Mouse (Mus musculus) heart, adult 18-20 months (tissue): ENCODE measurements around the gene Trim30a. TPM values are rescaled to one million over a fixed set of nuclear protein-coding genes. Genes with fewer than 3 reads are reported as not detected.
"Not testable (repeated sequence)": the region's sequence is repeated elsewhere in the genome, so short reads cannot be mapped to it uniquely, and the experiment has no call there.

Source experiments
- DNase-seq, 2 experiments: peaks; one replicate each; pipeline ENCODE4 v3.0.0; 2021 to 2022; ENCODE audit warnings: mixed read lengths in 1 of 2
- long read RNA-seq, 2 experiments: library from polyadenylated mRNA; stranded (forward); transcript quantifications; one replicate each; pipeline ENCODE4 v2.0.0; 2021
- total RNA-seq, 2 experiments: library from RNA; stranded (reverse); gene quantifications; 2 replicates each; pipeline ENCODE4 v1.2.3; 2021

Gene Trim30a
- total RNA-seq = 1 to 10 TPM; 4.3 to 4.9 TPM
- long read RNA-seq, experiment 1, partial matches to known transcripts = 0 of 1 reads
- long read RNA-seq, experiment 1, other reads (novel, unspliced or antisense) = 1 of 1 reads
- long read RNA-seq, experiment 2 = 0 reads

- DNase-seq = peak; percentile 47 to 68
These were observed at the start of gene Trim30a for GRCm38 (mm10) chr7:104465065-104465744. Gene Trim30a, minus strand, starts transcription at chr7:104465193.

DNA sequence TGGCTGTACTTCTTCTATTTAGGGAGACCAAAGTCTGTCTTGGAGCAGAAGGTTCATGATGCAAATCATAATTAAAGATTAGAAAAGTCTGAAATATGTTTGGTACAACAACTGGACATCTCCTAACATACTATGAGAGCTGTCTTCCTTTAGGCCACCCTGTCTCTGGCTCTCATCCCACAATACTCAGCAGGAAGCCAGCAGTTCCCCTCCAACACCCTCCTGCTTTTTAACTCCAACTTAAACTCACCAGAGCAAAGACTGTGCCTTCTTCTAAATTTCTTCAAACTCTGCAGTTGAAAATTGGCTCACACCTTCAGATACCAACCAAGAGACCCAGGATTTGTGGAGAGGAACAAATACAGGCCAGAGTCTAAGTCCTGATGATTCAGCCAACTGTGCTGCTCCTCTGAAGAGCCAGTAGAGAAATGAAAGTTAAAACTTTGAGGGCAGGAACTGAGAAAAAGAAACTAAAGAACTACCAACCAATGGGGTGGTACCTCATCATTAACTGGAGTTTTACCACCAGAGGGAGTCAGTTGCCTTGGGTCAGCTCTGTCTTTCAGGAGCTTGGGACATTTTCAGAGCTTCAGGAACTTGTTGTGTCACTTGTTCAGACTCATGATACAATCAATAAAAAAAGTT lies 42.5 kb upstream of the Trim30a start, which contains the start of gene Trim30d:
Trim30d (minus strand) TSS at position 429 of the 645 bp plus-strand sequence.
- peak; percentile 15 to 23 for DNase-seq

GRCm38 (mm10) chr7:104501589-104502371 lies 36.8 kb upstream of the Trim30a start:
- DNase-seq = peak; percentile 8 to 9

DNA sequence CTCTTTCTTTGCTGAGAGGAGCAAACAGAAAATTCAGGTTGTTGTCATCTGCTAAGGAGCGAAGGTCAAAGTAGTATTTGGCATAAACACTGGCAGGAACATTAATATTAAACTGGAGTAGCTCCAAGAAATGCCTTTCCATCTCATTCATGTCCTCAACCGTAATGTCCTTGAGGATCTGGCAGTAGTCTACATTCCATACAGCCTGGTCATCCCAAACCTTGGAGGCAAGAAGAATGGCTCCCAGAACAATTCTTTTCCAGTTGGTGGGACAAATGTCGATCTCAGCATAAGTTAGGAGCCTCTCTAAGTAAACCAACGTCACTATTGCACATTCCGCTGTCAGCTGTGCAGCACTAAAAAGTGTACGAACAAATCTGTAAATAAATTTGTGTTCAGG lies 36.2 kb upstream of the Trim30a start:
- DNase-seq = not testable (repeated sequence)

DNA sequence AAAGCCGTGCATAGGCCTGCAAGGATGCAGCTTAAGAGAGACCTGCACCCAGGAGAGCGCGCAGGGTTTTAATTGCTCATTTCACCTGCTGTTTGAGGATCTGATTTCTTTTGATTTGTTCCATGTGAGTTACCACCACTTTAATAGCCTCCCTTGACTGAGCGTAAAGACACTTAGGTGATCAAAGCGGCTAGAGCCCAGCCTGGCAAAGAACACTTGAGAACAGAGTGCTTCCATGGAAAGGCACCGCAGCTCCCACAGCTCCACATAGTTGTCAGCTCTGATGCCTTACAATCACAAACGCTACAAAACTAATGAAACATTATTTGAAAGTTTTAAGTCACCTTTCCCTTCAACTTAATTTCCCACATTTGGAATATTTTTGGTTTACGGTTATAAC lies 34.5 kb upstream of the Trim30a start:
- not testable (repeated sequence) for DNase-seq

- peak; percentile 59 to 72 for DNase-seq
These were observed 18.9 kb downstream of the Trim30a start for GRCm38 (mm10) chr7:104445961-104446645.

DNA sequence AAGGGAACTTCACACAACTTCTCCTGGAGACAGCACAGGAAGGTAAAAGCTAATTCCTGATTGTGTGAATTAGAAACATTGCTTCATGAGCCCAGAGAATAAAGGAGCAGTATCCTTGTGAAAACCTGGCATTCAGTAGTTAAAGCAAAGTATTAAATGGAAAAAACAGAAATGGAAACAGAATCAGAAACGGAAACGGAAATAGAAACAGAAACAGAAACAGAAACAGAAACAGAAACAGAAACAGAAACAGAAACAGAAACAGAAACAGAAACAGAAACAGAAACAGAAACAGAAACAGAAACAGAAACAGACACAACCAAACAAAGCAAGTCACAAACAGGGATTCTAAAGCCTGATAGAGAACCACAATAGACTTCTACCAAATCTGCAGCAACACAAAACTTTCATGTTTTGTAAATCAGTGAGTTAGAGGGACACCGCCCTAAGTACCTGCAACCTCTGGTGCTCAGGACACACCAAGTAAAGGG lies 60.5 kb downstream of the Trim30a start:
- no peak for DNase-seq

DNA sequence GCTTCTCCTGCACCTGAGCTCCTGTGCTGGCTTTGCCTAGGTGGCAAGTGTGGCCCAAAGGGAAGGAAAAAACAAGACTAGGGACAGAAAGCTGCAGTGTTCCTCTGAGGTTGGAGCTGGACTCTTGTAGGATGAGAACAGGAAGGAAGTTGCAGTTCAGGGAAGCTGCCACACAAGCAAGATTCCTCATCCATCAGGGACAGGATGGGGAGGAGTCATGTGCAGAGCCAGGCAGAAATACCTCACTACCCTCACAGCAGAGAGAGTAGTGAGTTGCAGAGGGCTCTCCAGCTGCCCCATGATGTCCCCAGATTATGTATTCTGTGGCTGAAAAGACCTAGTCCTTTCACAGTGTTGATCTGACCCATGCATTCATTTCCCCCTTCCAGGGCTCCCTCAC lies 63.9 kb downstream of the Trim30a start:
- peak; percentile 10 to 23 for DNase-seq

- DNase-seq = peak in 1 of 2 experiments; percentile 8
These were observed 64.3 kb downstream of the Trim30a start, which contains the start of gene Trim30c for GRCm38 (mm10) chr7:104400698-104401097. Gene Trim30c, minus strand, starts transcription at chr7:104400837.

- no peak for DNase-seq
These were observed 66.5 kb downstream of the Trim30a start for GRCm38 (mm10) chr7:104398492-104398891.

GRCm38 (mm10) chr7:104369736-104370414 lies 95.1 kb downstream of the Trim30a start, which contains the start of gene Trim30b:
Gene Trim30b, minus strand, starts transcription at chr7:104369884.
- peak; percentile 47 to 70 for DNase-seq

DNA sequence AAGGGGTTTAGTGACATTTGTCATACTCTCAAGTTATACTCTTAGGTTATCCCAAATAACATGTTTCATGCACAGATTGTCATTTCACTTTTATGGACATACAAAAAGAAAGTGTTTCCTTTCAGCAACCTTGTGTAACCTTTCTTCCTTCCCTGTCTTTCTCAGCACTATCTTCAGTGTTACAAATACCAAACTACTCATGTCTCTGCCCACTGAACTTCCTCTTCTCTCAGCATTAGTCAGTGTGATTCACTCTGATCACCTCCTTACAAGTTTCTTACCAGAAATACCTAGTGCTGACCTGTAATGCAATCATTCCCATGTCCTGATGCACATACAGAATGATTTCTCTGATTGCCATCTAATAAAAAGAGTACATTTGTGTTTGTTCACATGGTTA lies 98.7 kb downstream of the Trim30a start:
- DNase-seq = no peak

Other genes starting within 250 kb of the Trim30a start
- under 1 TPM; 0.30 to 0.67 TPM for gene Trim6, start 246.4 kb downstream of the Trim30a start, total RNA-seq
- 1 to 10 TPM; 3.9 to 4.7 TPM for gene Trim34a, start 220.7 kb downstream of the Trim30a start, total RNA-seq
- 1 to 10 TPM; 2.3 to 2.7 TPM for gene Trim5, start 177.1 kb downstream of the Trim30a start, total RNA-seq
- 1 to 10 TPM; 5.9 to 7.0 TPM for gene Trim12a, start 149.7 kb downstream of the Trim30a start, total RNA-seq
- under 1 TPM; 0.36 to 0.60 TPM for gene Trim34b, start 135.7 kb downstream of the Trim30a start, total RNA-seq
- 1 to 10 TPM; 4.1 to 4.9 TPM for gene Trim12c, start 111.8 kb downstream of the Trim30a start, total RNA-seq
- gene Trim30b, start 95.3 kb downstream of the Trim30a start, total RNA-seq = under 1 TPM in 1 of 2 experiments, not detected in 1; 0.21 TPM
- gene Trim30c, start 64.4 kb downstream of the Trim30a start, total RNA-seq = under 1 TPM; 0.39 to 0.45 TPM
- under 1 TPM; 0.87 to 0.97 TPM for gene Trim30d, start 42.7 kb upstream of the Trim30a start, total RNA-seq
- gene Olfr651, start 84.9 kb upstream of the Trim30a start, total RNA-seq = not detected
- gene Olfr652, start 95.7 kb upstream of the Trim30a start, total RNA-seq = not detected
- gene Olfr653, start 112.1 kb upstream of the Trim30a start, total RNA-seq = not detected
- gene Olfr654, start 121.8 kb upstream of the Trim30a start, total RNA-seq = not detected
- gene Olfr655, start 136.6 kb upstream of the Trim30a start, total RNA-seq = not detected
- not detected for gene Olfr656, start 148.8 kb upstream of the Trim30a start, total RNA-seq
- gene Olfr657, start 159.6 kb upstream of the Trim30a start, total RNA-seq = not detected
- gene Olfr658, start 182.1 kb upstream of the Trim30a start, total RNA-seq = not detected
- not detected for gene Olfr659, start 201.6 kb upstream of the Trim30a start, total RNA-seq
- gene Olfr661, start 221.3 kb upstream of the Trim30a start, total RNA-seq = not detected